Mouse (Mus musculus): Measurements from ENCODE around the gene Aplnr.

The Aplnr gene

GRCm38 (mm10) chr2:85137601-85138140, 1.6 kb downstream of the Aplnr start:
- no peak for DNase-seq

GRCm38 (mm10) chr2:85138143-85138542, 2.1 kb downstream of the Aplnr start:
- DNase-seq = no peak

- DNase-seq = no peak
Observed at GRCm38 (mm10) chr2:85139393-85139792, 3.4 kb downstream of the Aplnr start.

GRCm38 (mm10) chr2:85139846-85140245, 3.8 kb downstream of the Aplnr start:
- no peak for DNase-seq

- DNase-seq = no peak
Observed at GRCm38 (mm10) chr2:85140833-85141232, 4.8 kb downstream of the Aplnr start.

GRCm38 (mm10) chr2:85144908-85145307, 8.9 kb downstream of the Aplnr start:
- DNase-seq = no peak

- DNase-seq = no peak
Observed at GRCm38 (mm10) chr2:85145346-85145745, 9.3 kb downstream of the Aplnr start.

GRCm38 (mm10) chr2:85147481-85147880, 11.5 kb downstream of the Aplnr start:
- no peak for DNase-seq

- no peak for DNase-seq
Observed at GRCm38 (mm10) chr2:85150373-85150772, 14.3 kb downstream of the Aplnr start.

- no peak for DNase-seq
Observed at GRCm38 (mm10) chr2:85151233-85151632, 15.2 kb downstream of the Aplnr start.

GRCm38 (mm10) chr2:85155334-85155733, 19.3 kb downstream of the Aplnr start:
- no peak for DNase-seq

GRCm38 (mm10) chr2:85156136-85156535, 20.1 kb downstream of the Aplnr start:
- DNase-seq = no peak

GRCm38 (mm10) chr2:85157382-85157781, 21.4 kb downstream of the Aplnr start:
- DNase-seq = no peak

- DNase-seq = no peak
Observed at GRCm38 (mm10) chr2:85160901-85161637, 25.0 kb downstream of the Aplnr start.

- DNase-seq = no peak
Observed at GRCm38 (mm10) chr2:85161638-85162093, 25.6 kb downstream of the Aplnr start.

GRCm38 (mm10) chr2:85163311-85164047, 27.5 kb downstream of the Aplnr start:
- DNase-seq = no peak

GRCm38 (mm10) chr2:85167624-85168023, 31.6 kb downstream of the Aplnr start:
- DNase-seq = no peak

GRCm38 (mm10) chr2:85168327-85168726, 32.3 kb downstream of the Aplnr start:
- no peak for DNase-seq

GRCm38 (mm10) chr2:85172071-85172762, 36.2 kb downstream of the Aplnr start:
- DNase-seq = no peak

- DNase-seq = no peak
Observed at GRCm38 (mm10) chr2:85172763-85173103, 36.7 kb downstream of the Aplnr start.

GRCm38 (mm10) chr2:85173545-85173944, 37.5 kb downstream of the Aplnr start:
- DNase-seq = no peak

- DNase-seq = no peak
Observed at GRCm38 (mm10) chr2:85178139-85178800, 42.2 kb downstream of the Aplnr start.
